Mouse (Mus musculus): ENCODE results near the gene Sesn2.

Sesn2 gene

GRCm38 (mm10) chr4:132514555-132515135 is 4.3 kb upstream of the Sesn2 start:
- peak; percentile 84 for DNase-seq (ENCODE audit: low spot score)

- DNase-seq (ENCODE audit: low spot score), result no peak
These were observed 3.3 kb upstream of the Sesn2 start for GRCm38 (mm10) chr4:132513395-132514273.

GRCm38 (mm10) chr4:132512080-132512479 is 1.8 kb upstream of the Sesn2 start:
- DNase-seq (ENCODE audit: low spot score), result no peak

- peak; percentile 68 for DNase-seq (ENCODE audit: low spot score)
These were observed 542 bp downstream of the Sesn2 start for GRCm38 (mm10) chr4:132509621-132510296.

- no peak for DNase-seq (ENCODE audit: low spot score)
These were observed 3.1 kb downstream of the Sesn2 start for GRCm38 (mm10) chr4:132507210-132507609.

- no peak for DNase-seq (ENCODE audit: low spot score)
These were observed 4.1 kb downstream of the Sesn2 start for GRCm38 (mm10) chr4:132506250-132506649.

GRCm38 (mm10) chr4:132505800-132506199 is 4.5 kb downstream of the Sesn2 start:
- DNase-seq (ENCODE audit: low spot score), result no peak

GRCm38 (mm10) chr4:132505034-132505738 is 5.1 kb downstream of the Sesn2 start:
- no peak for DNase-seq (ENCODE audit: low spot score)

- no peak for DNase-seq (ENCODE audit: low spot score)
These were observed 7.0 kb downstream of the Sesn2 start for GRCm38 (mm10) chr4:132503344-132503743.

GRCm38 (mm10) chr4:132501639-132502038 is 8.7 kb downstream of the Sesn2 start:
- DNase-seq (ENCODE audit: low spot score), result no peak

- no peak for DNase-seq (ENCODE audit: low spot score)
These were observed 15.9 kb downstream of the Sesn2 start for GRCm38 (mm10) chr4:132494271-132494918.

GRCm38 (mm10) chr4:132492178-132493060 is 17.9 kb downstream of the Sesn2 start:
- DNase-seq (ENCODE audit: low spot score), result no peak

GRCm38 (mm10) chr4:132491748-132492147 is 18.6 kb downstream of the Sesn2 start:
- DNase-seq (ENCODE audit: low spot score), result no peak

- DNase-seq (ENCODE audit: low spot score), result no peak
These were observed 19.2 kb downstream of the Sesn2 start for GRCm38 (mm10) chr4:132491057-132491456.

GRCm38 (mm10) chr4:132490273-132491010 is 19.9 kb downstream of the Sesn2 start:
- DNase-seq (ENCODE audit: low spot score), result no peak

- DNase-seq (ENCODE audit: low spot score), result no peak
These were observed 21.3 kb downstream of the Sesn2 start for GRCm38 (mm10) chr4:132488976-132489375.

- DNase-seq (ENCODE audit: low spot score), result no peak
These were observed 21.8 kb downstream of the Sesn2 start for GRCm38 (mm10) chr4:132488521-132488920.

- DNase-seq (ENCODE audit: low spot score), result no peak
These were observed 25.5 kb downstream of the Sesn2 start for GRCm38 (mm10) chr4:132484820-132485219.

GRCm38 (mm10) chr4:132484231-132484630 is 26.1 kb downstream of the Sesn2 start:
- DNase-seq (ENCODE audit: low spot score), result no peak
